Mouse (Mus musculus) heart, embryonic 13.5 days (tissue): Measurements from ENCODE around the gene Bclaf1. TPM values are rescaled to one million over a fixed set of nuclear protein-coding genes. Genes with fewer than 3 reads are reported as not detected.

ENCODE experiments used
- ATAC-seq: fragments of 200-750 bp; cut with Nextera tagmentation; 2 replicates; pipeline ENCODE4 v1.8.0; 2017; ENCODE audit warnings: moderate TSS enrichment; ENCODE audit not compliant: insufficient number of reproducible peaks, low FRiP score, low TSS enrichment; ENCODE audit errors: extremely low read depth
- H3K27ac ChIP-seq: fragments of 300-500 bp; sonication (generic); replicated peaks from 2 replicates; pipeline ENCODE4 v1.5.1; 2015; ENCODE audit warnings: moderate library complexity, mild to moderate bottlenecking, inconsistent platforms
- H3K27me3 ChIP-seq: fragments of 300-500 bp; sonication (generic); replicated peaks from 2 replicates; pipeline ENCODE4 v1.6.1; 2015; ENCODE audit warnings: mild to moderate bottlenecking, inconsistent platforms
- H3K36me3 ChIP-seq: fragments of 300-500 bp; sonication (generic); 2 replicates; pipeline ENCODE4 v1.6.1; 2015; ENCODE audit warnings: mild to moderate bottlenecking, inconsistent platforms
- H3K4me1 ChIP-seq: fragments of 300-500 bp; sonication (generic); 2 replicates; pipeline ENCODE4 v1.6.1; 2015; ENCODE audit warnings: inconsistent platforms
- H3K4me2 ChIP-seq: fragments of 300-500 bp; sonication (generic); 2 replicates; pipeline ENCODE4 v1.6.1; 2015; ENCODE audit warnings: inconsistent platforms, mild to moderate bottlenecking, moderate library complexity
- H3K4me3 ChIP-seq: fragments of 300-500 bp; sonication (generic); 2 replicates; pipeline ENCODE4 v1.5.1; 2015; ENCODE audit warnings: moderate library complexity, mild to moderate bottlenecking, inconsistent platforms
- H3K9ac ChIP-seq: fragments of 300-500 bp; sonication (generic); 2 replicates; pipeline ENCODE4 v1.6.1; 2015; ENCODE audit warnings: inconsistent platforms, mild to moderate bottlenecking, moderate library complexity
- H3K9me3 ChIP-seq: fragments of 300-500 bp; sonication (generic); 2 replicates; pipeline ENCODE4 v1.6.1; 2016; ENCODE audit warnings: inconsistent platforms
- WGBS: fragments of 180-500 bp; shearing (Covaris S2); methylation state at CpG from one replicate; pipeline ENCODE4 v1.1.7; 2015; ENCODE audit warnings: mixed read lengths; 5-methylcytosine and 5-hydroxymethylcytosine counted together
- microRNA-seq: library from miRNA; unstranded; fragments of <30 nt; microRNA quantifications from one replicate; pipeline ENCODE4, GENCODE M21; 2016
- polyA plus RNA-seq: library from polyadenylated mRNA; unstranded; fragments of >200 nt; fragmentation: Nextera tagmentation; extraction: Ambion mirVana; gene quantifications from 2 replicates; pipeline ENCODE4 v1.2.1, GENCODE M21; 2015

Bclaf1 gene
- polyA plus RNA-seq, 1 experiment from 2014 or later = 71.9 TPM

DNA sequence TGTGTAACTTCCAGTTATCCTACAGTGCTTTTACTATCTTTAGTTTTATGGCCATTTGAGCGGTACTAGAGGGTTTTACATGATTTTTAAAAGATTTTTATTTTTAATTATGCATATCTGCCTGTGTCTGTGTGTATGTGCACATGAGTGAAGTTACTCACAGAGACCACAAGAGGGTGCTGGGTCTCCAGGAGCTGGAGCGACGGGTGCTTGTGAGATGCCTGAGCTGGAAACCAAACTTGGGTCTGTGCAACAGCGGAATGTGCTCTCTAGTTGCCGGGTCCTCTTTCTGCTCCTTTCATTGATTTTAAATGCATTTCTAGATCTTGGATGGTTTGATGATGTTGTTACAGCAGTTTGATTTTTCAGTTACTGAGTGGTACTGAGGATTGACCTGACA lies 59.8 kb downstream of the Bclaf1 start:
- no peaks in the 10 kb centered on the region for H3K27me3 ChIP-seq
- no peak overlapping the region for H3K9ac ChIP-seq
- no peak overlapping the region for H3K27ac ChIP-seq
- WGBS = 89% methylated on average over 5 of the region's 5 CpGs
- H3K4me3 ChIP-seq = no peak overlapping the region
- H3K4me2 ChIP-seq = no peak overlapping the region
- H3K9me3 ChIP-seq = peaks cover 10% of the 10 kb centered on the region
- H3K36me3 ChIP-seq = peaks cover 6% of the 10 kb centered on the region
- no peaks in the 10 kb centered on the region for H3K4me1 ChIP-seq
- no peak for ATAC-seq

GRCm38 (mm10) chr10:20377621-20378020 lies 65.4 kb downstream of the Bclaf1 start:
- Histone ChIP-seq H3K4me3 (no peak overlapping the region), H3K9me3 (no peaks in the 10 kb centered on the region), H3K4me2 (no peak overlapping the region), H3K36me3 (no peaks in the 10 kb centered on the region), H3K9ac (no peak overlapping the region), H3K27me3 (no peaks in the 10 kb centered on the region), H3K27ac (no peak overlapping the region), H3K4me1 (no peaks in the 10 kb centered on the region)
- ATAC-seq = no peak
- 84% methylated on average over 9 of the region's 9 CpGs for WGBS

DNA sequence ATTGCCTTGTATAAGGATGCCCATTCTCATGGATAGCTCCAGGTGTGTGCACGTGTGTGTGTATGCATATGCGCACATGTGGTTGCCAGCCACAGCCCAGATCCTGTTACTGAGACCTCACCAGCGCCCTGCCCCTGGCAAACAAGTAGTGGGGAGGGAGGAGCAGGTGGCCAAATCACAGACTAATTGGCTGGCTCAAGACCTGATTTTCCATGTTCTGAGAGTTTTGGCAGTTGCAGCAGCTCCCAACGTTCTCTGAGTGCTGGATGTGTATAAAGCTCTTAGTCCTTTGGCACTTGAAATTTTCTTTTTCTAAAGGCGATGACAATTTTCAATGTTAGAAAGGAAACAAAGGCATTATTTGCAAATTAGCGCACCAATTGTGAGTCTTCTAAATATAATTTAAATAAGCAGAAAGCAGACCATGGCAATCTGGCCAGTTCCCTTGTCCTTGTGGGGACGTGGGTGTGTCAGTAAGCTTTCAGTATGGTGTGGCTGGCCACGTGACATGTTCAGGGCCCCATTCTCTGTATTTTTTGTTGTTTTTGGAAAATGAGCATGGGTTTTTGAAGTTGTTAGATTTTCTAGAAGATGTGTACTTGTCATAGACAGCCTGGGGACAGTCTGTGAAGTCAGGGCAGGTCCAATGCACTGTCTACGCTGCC lies 66.9 kb downstream of the Bclaf1 start:
- 81% methylated on average over 9 of the region's 9 CpGs for WGBS
- ATAC-seq = no peak
- no peak overlapping the region for H3K4me2 ChIP-seq
- no peak overlapping the region for H3K9ac ChIP-seq
- H3K27ac ChIP-seq = no peak overlapping the region
- 0 out of 2 replicates have a peak, but pooled peaks cover 6% of the 10 kb centered on the region for H3K4me1 ChIP-seq
- H3K36me3 ChIP-seq = no peaks in the 10 kb centered on the region
- no peaks in the 10 kb centered on the region for H3K27me3 ChIP-seq
- H3K9me3 ChIP-seq = no peaks in the 10 kb centered on the region
- no peak overlapping the region for H3K4me3 ChIP-seq

DNA sequence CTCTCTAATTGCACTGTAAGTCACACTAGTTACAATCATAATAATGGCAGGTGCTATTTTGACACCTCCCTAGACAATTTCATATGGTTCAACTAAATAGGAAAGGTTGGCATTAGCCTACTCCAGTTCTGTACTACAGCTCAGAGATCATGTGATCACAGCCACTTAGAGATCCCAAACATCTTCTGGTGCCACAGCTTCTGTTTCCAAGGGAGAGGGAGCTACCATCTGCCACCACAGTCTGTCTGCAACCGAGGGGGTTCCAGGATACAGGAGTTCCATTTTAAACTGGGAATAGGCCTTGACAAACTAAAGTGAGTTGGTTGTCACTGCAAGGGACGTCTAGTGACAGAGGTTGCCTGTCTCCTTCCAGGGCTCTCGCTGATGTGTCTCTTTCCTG lies 68.5 kb downstream of the Bclaf1 start:
- no peak for ATAC-seq
- 64% methylated on average over 3 of the region's 3 CpGs for WGBS
- H3K27me3 ChIP-seq = no peaks in the 10 kb centered on the region
- no peak overlapping the region for H3K9ac ChIP-seq
- H3K4me3 ChIP-seq = no peak overlapping the region
- 0 out of 2 replicates have a peak, but pooled peaks cover 6% of the 10 kb centered on the region for H3K4me1 ChIP-seq
- H3K4me2 ChIP-seq = no peak overlapping the region
- H3K36me3 ChIP-seq = no peaks in the 10 kb centered on the region
- no peaks in the 10 kb centered on the region for H3K9me3 ChIP-seq
- H3K27ac ChIP-seq = no peak overlapping the region

- no peak for ATAC-seq
- H3K4me1 ChIP-seq = 0 out of 2 replicates have a peak, but pooled peaks cover 6% of the 10 kb centered on the region
- H3K36me3 ChIP-seq = no peaks in the 10 kb centered on the region
- H3K27me3 ChIP-seq = no peaks in the 10 kb centered on the region
- H3K4me2 ChIP-seq = no peak overlapping the region
- H3K9ac ChIP-seq = no peak overlapping the region
- no peaks in the 10 kb centered on the region for H3K9me3 ChIP-seq
- 76% methylated on average over 3 of the region's 3 CpGs for WGBS
- H3K4me3 ChIP-seq = no peak overlapping the region
- H3K27ac ChIP-seq = no peak overlapping the region
These were observed 69.1 kb downstream of the Bclaf1 start for GRCm38 (mm10) chr10:20381352-20381751.

DNA sequence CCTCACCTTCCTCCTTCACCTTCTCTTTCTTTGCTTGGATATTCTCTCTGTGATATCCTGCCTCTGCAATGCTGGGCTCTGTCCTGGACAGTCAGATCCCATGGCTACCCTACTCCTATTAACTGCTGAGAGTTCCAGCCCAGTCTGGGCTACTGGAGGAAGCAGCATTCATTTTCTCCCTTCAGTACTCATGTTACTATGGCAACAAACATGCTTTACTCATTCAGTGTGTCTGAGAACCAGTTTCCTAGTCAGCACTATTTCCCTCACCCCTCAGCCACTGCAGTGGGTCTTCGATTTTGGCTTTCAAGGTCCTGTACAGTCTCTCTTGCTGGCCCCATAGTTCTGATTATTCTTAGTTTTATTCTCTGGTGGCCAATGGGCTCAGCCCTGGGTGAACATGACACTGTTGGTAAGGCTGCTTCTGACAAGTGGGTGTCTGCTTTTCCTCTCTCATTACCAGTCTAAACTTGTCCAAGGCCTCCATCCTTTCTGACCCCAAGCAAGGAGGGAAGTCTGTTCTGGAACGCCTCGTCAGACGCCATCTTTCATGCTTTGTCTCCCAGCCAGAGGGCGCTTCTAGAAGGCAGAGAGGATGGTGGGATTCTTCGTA lies 70.6 kb downstream of the Bclaf1 start:
- 63% methylated on average over 6 of the region's 6 CpGs for WGBS

GRCm38 (mm10) chr10:20390568-20390967 lies 78.3 kb downstream of the Bclaf1 start:
- no peak overlapping the region for H3K4me2 ChIP-seq
- no peak overlapping the region for H3K27ac ChIP-seq
- H3K36me3 ChIP-seq = no peaks in the 10 kb centered on the region
- no peak overlapping the region for H3K4me3 ChIP-seq
- no peak for ATAC-seq
- no peaks in the 10 kb centered on the region for H3K4me1 ChIP-seq
- H3K9ac ChIP-seq = no peak overlapping the region
- H3K27me3 ChIP-seq = no peaks in the 10 kb centered on the region
- WGBS = 53% methylated on average over 3 of the region's 3 CpGs
- H3K9me3 ChIP-seq = no peaks in the 10 kb centered on the region

More for the DNA sequence above, 70.6 kb downstream of the Bclaf1 start:
- H3K27ac ChIP-seq = no peak overlapping the region
- no peak overlapping the region for H3K4me2 ChIP-seq
- H3K4me3 ChIP-seq = no peak overlapping the region
- 0 out of 2 replicates have a peak, but pooled peaks cover 6% of the 10 kb centered on the region for H3K4me1 ChIP-seq
- no peak overlapping the region for H3K9ac ChIP-seq
- no peaks in the 10 kb centered on the region for H3K9me3 ChIP-seq
- no peaks in the 10 kb centered on the region for H3K36me3 ChIP-seq
- H3K27me3 ChIP-seq = no peaks in the 10 kb centered on the region
- no peak for ATAC-seq

Small RNA genes within 50 kb of the gene (microRNA-seq; reads per million reads assigned to microRNA genes)
- gene Mir6413 = not detected

Other genes starting within 250 kb of the Bclaf1 start
- gene Map7, start 164.0 kb upstream of the Bclaf1 start, polyA plus RNA-seq = 5.9 and 6.6 TPM in 2 replicates
- 1.5 and 1.7 TPM in 2 replicates for gene Mtfr2, start 35.3 kb downstream of the Bclaf1 start, polyA plus RNA-seq